Mouse (Mus musculus) erythroblast, embryonic 14.5 days (primary cell): ENCODE results near the gene Macrod2.

Experiments
- GATA1 ChIP-seq: IDR thresholded peaks from 2 replicates; pipeline ENCODE4 v1.6.1; 2012; ENCODE audit warnings: low read length, inconsistent platforms, mixed read lengths
- TAL1 ChIP-seq: IDR thresholded peaks from 3 replicates; pipeline ENCODE4 v1.6.1; 2012; ENCODE audit warnings: low read length, inconsistent platforms, mixed read lengths

GRCm38 (mm10) chr2:141125638-141126037 is 730.5 kb downstream of the Macrod2 start:
- no peak for TF ChIP-seq GATA1
- no peak for TF ChIP-seq TAL1
